Mouse (Mus musculus): ENCODE data around the gene Abcc3.

The Abcc3 gene

DNA sequence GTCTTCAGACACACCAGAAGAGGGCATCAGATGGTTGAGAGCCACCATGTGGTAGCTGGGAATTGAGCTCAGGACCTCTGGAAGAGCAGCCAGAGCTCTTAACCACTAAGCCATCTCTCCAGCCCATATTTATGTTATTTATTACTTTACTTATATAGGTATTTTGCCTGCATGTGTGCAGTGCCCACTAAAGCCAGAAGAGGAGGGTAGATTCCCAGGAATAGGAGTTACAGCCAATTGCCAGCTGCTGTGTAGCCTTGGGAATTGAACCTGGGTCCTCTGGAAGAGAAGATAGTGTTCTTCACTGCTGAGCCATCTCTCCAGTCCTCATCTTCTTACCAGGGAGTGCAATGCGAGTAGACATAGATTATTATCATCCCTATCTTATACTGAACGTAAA lies 43.0 kb downstream of the Abcc3 start:
- DNase-seq, result no peak

DNA sequence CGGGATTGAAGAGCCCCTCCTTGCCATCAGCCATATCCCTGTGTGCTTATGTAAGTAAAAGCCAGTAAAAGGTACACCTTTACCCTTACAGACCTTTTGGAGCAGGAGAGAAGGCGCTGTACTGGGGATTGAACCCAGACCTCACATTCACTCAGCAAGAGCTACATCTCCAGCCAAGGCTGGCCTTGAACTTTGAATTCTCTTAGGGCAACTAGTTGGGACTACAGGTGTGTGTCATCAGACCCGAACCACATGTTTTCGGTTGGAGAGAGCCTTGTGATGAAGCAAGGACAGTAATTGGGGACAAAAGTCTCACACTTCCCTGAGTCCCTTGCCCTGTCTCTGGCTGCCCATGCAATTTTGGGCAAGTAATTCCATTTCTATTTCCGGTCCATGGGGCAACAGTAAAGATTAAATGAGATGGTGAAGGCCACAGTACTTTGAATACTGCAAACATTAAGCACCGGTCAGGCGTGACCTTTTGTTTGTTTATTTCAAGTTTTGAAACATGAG lies 45.7 kb downstream of the Abcc3 start:
- DNase-seq, result no peak

DNA sequence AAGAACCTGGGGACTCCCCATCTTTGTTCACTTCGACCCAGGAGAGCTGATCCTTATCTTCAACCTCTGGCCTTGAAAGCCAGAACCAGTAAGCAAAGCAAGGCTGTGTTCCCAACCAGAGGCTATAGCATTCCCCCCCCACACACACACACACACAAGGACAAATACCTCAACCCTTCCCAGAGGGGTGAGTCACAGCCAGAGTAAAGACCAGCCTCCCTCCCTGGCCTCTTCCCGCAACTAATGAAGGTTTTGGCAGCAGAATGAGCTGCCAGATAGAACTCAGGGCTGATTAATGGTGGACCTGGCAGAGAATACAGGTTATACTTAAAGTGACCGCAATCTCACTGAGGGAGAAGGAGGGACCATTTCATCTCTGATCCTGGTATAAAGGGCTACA lies 46.2 kb downstream of the Abcc3 start:
- no peak for DNase-seq

DNA sequence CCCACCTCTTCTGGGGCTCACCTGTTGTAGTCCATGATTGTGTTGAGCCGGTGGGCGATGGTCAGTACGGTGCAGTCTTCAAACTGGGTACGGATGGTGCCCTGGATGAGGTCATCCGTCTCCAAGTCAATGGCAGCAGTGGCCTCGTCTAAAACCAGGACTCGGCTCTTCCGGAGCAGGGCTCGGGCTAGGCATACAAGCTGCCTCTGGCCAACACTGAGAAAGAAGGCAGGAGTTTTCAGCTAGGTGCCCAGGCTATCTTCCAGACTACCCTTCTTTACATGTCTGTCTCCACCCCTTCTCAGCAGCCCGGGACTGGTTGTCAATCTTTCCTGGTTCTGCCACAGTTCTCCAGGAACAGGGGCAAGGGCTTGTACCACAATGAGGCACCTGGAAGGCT lies 46.9 kb downstream of the Abcc3 start:
- DNase-seq, result no peak

DNA sequence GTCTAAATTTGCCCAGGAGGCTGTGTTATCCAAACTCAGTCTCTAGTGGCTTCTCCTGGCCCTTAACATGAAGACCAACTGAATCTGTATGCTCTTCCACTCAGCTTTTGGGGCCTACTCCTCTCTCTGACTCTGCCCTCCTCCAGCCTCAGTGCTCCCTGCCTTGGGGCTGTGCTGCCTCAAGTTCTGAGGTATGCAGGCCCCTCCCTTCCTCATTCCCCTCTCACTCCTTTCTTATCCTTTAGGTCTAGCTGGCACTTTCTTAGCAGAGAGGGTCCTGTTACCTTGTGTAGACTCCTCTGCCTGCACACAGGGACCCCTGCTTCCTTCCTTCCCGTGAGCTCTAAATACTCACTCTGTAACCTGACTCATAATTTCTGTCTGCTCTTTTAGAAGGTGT lies 48.3 kb downstream of the Abcc3 start:
- DNase-seq, result no peak

DNA sequence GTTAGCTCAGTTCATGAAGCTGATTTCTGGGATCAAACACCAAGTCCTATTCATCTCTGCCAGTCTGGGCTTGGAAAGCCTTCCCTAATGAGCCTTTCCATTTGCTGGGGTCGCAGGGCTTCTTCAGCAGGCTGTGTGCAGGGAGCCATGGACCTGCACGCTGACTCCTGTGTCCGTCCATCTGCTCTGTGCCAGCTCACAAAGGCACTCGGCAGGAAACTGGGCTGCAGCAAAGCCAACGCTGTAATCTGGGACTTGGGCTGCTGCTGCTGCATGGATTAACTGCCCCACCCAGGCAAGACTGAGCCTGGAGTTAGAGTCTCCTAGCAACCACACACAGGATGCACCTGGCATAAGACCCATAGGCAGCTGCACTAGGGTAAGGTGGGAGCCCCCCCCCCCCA lies 48.8 kb downstream of the Abcc3 start:
- peak; percentile 49 to 63 for DNase-seq

DNA sequence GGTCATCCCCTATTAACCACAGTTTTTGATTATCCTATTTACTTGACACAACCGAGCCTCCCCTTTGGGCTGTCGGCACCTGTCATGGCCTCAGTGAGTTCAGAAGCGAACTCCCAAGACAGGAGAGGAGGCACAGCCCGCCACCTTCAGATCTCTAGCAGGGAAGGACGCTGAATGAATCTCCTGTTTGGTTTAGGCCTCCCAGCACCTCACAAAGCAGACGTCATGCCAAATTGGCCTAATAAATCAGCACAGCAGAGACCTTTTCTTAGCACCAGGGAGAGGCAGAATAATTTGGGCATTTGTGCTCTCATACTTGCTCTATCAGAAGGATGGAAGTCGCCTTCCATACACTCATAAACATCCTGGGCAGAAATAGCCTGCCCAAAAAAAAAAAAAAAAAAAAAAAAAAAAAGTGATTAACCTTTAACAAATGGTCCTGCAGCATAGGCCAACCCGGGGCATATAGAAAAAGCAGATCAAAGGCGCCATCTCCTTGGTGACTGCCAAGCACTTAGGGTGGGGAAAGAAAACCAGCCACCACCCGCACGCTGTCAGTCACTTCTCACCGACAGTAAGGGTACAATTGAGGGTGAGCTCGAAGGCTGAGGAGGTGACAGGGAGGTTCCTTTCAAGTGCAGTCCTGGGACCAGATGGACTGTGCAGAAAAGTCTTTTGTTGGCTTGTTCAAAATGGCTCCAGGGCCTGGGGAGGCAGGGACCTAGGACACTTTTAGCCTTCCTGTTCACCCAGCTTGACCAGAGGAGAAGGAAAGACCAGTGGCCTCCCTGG lies 50.5 kb downstream of the Abcc3 start:
- DNase-seq, result peak; percentile 29 to 30

DNA sequence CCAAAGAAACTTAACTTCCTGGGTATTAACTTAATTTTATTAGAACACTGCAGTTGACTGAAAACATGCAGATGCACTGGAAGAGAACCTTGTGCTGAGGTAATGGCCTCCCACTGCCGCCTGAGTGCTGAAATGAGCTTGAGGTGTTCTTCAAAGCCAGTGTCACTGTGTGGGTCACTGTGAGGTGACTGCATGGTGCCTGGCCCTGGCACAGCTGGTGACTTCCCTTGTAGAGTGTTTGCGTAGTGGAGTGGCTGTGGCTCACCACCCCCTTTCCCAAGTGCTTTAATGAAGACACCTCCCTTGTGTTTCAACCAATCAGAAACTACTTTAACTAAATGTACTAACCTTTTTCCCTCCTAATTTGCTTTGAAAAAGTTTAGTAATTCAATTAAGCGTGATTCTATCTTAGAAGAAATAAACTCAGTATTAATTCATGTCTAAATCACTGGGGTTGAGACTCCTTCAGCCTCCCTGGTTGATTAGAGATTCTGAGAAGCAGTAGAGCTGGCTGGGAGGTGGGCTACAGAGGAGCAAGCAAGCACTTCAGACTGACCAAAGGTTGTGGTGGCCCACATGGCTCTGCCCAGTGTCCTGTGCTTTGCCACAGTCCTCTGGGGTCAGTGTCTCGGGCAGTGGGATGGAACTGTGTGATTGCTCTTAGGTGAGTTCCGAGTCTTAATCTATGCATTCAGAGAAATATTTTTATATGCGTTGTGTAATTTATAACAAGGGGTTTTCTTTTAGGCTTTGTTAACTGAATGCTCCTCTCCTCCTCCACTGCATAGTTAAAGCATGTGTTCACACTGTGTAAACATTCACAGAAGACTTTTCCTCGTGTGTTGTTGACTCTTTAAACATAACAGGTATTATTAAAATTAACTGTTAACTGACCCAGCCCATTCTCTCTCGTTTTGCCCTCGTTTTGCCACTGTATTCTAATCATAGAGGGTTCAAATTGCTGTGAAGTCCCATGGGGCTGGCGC lies 51.6 kb downstream of the Abcc3 start:
- DNase-seq, result no peak

DNA sequence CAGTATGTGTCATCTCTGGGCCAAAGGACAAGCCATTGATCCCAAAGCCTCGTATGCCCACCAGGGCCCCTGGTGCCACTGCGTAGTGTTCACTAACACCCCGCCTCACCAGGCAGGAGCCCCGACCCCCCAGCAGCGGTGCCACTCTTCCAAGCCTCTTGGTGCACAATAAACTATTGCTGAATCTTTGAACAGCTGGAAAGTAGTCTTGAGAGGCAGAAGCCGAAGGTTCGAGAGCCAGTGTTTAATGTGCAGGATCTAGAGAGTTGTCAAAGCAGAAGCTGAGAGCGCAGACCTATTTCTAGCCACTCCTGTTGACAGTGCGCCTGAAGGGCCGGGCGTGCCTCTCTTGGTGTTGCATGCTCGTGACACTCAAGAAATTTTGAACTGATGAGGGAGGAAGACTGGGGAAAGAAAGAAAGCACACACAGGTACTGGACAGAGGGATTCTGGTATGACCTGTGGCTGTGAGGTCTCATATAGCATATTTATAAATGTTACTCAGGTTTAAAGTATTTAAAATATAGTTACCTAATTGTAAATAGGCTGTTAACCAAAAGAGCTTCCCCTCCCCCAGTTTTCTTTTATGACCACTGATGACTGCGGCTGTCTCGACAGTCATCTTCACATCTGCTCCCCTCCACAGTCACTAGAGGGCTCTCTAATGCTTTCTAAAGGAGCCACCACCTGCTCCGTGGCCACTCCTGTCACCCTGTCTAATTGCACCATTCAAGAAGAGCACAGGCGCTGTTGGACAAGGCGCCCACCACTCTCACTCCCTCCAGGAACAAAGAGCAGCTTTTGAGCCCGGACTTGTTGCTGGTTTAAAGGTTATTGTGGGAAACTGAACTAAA lies 52.8 kb downstream of the Abcc3 start:
- peak; percentile 64 to 77 for DNase-seq

DNA sequence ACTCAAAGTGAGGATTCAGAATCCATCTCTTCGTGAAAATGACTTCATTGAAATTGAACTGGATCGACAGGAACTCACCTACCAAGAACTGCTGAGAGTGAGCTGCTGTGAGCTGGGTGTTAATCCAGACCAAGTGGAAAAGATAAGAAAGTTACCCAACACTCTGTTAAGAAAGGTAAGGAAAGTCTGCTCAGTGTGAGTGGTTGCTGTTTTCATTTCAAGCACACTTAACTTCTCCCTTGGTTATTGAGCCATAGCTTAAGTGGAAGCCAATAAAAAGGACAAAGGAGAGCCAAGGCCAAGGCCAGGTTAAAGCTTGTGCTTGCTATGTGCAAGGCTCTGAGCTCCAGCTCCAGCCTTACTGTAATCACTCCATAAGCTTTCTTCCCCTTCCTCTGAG lies 54.5 kb downstream of the Abcc3 start:
- no peak for DNase-seq

DNA sequence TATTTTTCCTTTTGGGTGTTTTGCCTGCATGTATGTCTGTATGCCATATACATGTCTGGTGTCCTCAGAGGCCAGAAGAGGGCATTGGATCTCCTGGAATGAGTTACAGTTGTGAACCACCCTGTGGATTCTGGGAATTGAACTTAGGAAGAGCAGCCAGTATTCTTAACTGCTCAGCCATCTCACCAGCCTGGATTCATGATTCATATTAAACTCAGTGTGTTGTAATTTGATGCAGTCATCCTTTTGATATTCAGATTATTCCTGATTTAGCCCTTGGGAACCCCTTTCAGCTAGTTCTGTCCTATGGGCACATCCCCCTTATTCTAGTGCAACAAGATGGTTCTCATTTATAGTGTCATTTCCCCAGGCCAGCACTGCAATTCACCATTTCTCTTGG lies 56.2 kb downstream of the Abcc3 start:
- no peak for DNase-seq

DNA sequence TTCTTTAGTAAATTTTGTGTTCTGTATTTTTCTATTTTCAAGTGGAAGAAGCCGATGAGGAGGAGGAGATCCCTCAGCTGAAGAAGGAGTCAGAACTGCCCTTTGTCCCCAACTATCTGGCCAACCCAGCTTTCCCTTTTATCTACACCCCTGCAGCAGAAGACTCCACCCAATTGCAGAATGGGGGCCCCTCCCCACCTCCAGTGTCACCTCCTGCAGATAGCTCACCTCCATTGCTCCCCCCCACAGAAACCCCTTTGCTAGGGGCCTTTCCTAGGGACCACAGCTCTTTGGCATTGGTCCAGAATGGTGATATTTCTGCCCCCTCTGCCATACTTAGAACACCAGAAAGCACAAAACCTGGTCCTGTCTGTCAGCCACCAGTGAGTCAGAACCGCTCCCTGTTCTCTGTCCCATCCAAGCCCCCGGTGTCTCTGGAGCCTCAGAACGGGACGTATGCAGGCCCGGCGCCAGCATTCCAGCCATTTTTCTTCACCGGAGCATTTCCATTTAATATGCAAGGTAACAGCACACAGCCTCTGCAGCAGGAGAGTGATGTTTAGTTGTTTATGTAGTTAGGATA lies 58.3 kb downstream of the Abcc3 start:
- no peak for DNase-seq

DNA sequence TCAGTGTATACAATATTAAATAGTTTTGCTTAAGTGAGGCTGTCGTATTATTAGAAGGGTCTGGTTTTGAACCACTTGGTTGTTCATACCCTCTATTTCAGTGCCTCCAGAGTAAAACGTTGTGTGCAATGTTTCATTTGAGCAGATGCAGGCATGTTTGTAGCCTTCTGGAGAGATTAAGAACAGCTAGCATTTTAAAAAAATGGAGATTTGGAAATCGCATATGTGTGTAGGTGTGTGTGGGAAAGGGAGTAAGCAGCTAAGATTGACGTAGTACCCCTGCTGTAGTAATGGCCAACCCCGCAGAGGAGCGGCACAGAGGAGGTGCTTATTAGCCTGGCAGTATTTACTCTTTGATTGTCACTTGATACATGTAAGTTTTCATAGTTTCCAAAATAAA lies 60.1 kb downstream of the Abcc3 start:
- no peak for DNase-seq

DNA sequence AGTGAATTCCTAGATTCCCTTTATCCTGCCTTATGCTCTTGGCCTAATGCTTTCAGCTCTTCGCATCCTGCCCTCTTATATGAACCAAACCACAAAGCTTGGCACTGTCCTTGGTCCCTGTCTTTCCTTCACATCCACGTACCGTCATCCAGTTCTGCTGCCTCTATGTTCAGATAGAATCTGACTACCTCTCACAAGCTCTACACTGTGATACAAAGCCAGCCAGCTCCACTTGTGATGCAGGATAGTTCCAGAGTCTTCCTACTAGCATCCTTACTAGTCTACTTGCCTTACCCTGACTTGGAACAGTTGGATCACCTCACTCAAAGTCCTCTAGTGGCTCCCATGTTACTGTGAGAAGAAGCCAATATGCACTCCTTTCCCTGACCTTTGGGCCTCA lies 62.6 kb downstream of the Abcc3 start:
- DNase-seq, result no peak

DNA sequence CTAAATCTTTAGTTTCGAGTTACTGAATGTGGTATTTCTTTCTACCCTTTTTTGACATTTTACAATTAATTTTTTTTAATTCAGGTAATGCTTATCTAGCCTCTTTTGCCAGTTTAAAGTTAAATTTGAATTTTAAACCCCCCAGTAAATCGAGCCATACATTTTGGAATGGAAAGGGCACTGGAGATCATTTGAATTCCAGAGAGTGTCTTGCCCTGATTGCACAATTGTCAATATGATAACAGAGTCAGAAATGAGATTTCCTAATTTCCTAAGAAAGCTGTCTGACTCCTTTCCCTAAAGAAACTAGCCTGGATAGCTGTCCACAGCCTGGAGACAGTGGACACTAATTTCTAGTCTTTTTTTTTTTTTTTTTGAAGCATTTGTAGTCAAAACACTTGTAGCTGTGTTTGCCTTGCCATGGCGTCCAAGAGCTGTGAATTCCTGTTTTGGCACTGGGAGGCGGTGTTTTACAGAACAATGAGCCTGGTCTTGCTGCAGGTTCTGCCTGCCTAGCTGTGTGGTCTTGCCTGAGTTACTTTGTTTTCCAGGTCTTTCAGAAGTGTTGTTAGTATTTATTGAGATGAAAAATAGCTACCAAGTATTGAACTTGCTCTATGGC lies 63.4 kb downstream of the Abcc3 start:
- DNase-seq, result peak; percentile 62 to 79

DNA sequence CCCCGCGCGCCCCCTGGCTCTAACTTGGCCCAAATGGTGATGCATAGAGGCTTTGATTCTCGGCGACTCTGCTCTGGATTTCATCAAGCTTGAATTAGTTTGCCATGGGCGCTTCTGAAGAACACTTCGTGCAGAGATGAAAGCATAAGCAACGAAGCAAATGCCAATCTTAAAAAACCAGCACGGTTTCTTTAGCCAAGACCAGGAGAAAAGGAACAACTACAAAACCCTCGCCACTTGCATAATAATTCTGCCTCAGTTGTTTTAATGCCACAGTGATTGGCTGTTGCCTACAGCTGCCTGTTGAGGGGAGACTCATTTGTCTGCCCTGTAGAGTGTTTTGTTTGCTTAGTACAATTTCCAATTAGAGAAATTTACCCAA lies 64.2 kb downstream of the Abcc3 start:
- DNase-seq, result no peak

DNA sequence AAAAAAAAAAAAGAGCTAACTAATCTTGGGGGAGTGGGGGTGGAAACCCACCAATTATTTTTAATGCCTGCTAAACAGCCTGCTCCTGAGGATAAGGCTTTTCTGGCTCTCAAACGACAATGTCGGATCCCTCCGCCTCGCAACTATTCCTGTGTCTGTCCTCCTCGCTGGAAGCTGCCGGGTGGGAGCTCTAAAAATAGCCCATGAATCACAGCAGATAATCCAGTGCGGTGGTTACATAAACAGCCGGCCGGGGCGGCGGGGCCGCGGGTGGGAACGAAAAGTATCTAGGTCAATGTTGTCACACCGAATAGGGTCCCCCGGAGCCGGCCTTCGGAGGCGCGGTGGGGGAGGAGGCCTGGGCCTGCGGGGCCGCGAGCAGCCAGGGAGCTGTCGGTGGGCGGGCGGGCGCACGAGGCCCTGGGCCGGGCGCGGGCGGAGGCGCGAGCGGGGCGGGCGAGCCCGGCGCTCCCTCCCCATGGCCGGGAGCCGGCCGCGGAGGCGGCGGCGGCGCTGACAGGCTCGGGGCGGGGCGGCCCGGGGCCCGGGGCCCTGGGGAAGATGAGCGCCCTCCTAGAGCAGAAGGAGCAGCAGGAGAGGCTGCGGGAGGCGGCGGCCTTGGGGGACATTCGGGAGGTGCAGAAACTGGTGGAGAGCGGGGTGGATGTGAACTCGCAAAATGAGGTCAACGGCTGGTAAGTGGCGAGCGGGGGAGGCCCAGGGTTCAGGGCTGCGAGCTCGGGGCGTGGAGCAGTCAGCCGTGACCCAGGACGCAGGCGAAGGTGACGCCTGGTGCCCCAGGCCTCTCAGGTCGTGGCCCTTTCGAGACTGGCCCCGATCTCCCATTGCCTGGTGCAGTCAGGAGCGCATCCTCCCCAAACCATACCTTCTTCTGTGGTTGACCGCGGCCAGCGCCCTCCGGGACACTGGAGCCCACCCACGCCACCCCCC lies 64.8 kb downstream of the Abcc3 start, which contains the start of gene Ankrd40:
TSS of gene Ankrd40 (plus strand) at position 309 of the 951 bp plus-strand sequence.
- peak; percentile 97 to 99 for DNase-seq

DNA sequence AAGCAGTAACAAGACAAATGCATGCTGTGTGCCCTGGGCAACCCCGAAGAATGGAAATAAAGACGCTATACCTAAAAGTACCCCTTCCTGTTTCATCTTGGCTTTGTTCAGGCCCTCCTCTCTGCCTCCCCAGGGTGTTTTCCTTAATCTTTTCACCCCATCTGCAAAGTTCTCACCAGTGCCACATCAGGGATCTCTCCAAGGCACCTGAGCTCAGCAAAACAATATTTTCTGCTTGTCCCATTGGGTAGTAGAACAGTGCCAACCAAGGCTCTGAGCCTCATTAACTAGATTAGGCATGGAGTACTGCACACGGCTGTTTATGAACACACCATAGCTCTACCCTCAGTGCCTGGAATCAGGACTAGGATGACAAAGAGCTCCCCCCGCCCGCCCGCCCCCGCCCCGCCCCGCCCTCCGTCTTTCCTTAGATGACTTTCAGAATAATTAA lies 65.8 kb downstream of the Abcc3 start:
- peak; percentile 71 to 74 for DNase-seq

DNA sequence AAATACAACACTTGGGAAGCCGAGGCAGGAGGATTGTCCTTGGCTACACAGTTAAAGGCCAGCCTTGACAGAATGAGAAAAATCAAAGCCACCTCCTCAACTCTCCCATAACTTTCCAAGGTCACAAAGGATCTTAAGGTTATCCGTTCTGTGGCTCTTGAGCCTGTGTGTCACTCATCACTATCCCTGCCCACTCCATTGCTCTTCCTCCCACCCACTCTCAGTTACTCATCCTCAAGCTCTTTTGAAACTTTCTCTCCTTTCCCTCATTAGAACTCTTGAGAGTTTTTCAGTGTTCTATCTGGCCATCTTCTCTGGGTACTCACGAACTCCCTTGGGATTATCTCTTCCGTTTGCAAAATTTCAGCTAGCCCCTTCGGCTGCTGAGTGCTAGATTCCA lies 68.2 kb downstream of the Abcc3 start:
- DNase-seq, result no peak

DNA sequence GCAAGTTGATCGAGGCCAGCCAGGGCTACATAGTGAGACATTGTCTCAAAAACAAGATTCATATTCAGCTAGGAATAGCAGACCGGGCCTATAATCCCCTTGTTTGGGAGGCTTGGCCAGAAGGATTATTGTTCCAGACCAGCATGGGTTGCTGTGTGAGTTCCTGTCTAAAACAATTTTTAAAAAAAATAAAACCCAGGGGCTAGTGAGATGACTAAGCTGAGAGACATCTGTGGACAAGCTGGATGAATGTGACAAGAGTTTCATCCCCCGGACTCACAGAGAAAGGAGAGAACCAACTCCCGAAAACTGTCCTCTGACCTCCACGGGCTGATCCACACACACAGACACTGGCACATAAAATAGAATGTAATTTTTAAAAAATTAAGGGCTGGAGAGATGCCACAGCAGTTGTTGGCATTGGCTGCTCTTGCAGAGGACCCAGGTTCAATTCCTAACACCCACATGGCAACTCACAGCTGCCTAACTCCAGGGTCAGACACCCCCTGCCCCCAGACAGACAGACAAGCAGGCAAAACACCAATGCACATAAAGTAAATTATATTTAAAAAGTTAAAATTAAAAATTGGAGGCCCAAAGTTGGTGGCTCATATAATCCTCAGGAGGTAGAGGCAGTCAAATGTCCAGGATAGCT lies 69.4 kb downstream of the Abcc3 start:
- no peak for DNase-seq

Measured in cerebellum, postnatal 25 days (tissue).